Mouse (Mus musculus) ES-Bruce4 (cell line): ENCODE results near the gene Cntn5.

Experiments used
- CTCF ChIP-seq: IDR thresholded peaks from one replicate; pipeline ENCODE4 v1.8.1; 2011; ENCODE audit warnings: low read depth, low read length
- POLR2A ChIP-seq: IDR thresholded peaks from one replicate; pipeline ENCODE4 v1.8.1; 2011; ENCODE audit warnings: low read length; ENCODE audit not compliant: insufficient read depth

DNA sequence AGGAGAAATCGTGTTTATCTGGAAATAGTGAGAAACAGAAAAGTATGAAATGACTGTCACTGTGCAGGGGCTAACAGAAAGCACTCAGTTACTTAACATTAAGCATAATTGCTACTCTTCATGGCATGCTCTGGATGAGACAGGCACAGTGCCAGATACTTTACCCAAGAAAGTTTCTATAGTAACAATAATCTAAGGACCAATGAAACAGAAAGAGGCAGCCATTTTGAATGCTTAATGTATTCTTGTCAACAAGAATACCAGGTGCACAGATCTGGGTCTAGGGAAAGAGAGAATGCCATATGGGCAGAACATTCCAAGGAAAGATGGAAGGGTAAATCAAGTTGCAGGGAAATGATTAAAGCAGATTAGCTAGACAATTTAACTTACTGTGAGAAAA, 1045.3 kb downstream of the Cntn5 start:
- TF ChIP-seq POLR2A (no peak), CTCF (no peak)
